Mouse (Mus musculus) telencephalon, adult 2 months (tissue): ENCODE measurements at regions not wholly inside any gene's neighbourhood (a gene's known extent, or its start where the extent isn't known, plus 50 kb on each side); places are given as distances from the start of the nearest gene placed in this dataset.

Source experiments
- DNase-seq: peaks from one replicate; pipeline ENCODE4 v3.0.0-alpha.2; 2011; ENCODE audit warnings: low read depth, low spot score

- peak; percentile 80 for DNase-seq
Measured at GRCm38 (mm10) chr12:49945628-49946220, 560.8 kb downstream of the Gm43517 start.

DNA sequence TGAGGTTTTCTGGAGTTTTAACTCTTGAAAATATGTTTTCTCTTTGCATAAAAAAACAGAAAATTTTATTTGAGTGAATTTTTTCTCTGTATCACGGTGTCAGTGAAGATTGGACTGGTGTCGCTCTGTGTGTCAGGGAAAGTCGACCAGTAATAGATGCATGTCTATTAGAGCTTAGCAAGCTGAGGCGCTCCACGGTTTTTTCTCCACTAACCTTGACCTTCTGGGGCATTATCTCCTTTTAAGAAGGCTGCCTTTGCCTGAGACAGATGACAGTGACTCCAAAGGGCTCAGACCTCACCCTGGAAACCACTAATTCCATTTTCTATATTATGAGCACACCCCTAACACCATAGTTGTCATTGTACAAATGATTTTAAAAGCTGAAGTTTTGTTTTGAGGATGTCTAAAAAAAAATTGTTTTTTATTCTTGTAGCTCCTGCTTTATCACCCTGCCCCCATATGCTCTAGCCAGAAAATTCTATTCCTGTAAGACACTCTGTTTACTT lies 561.8 kb downstream of the Gm43517 start:
- DNase-seq = no peak

- no peak for DNase-seq
Measured at GRCm38 (mm10) chr12:49950986-49951385, 566.0 kb downstream of the Gm43517 start.

- peak; percentile 69 for DNase-seq
Measured at GRCm38 (mm10) chr12:49951821-49952220, 566.8 kb downstream of the Gm43517 start.

- DNase-seq = no peak
Measured at GRCm38 (mm10) chr12:49968072-49968471, 583.1 kb downstream of the Gm43517 start.

DNA sequence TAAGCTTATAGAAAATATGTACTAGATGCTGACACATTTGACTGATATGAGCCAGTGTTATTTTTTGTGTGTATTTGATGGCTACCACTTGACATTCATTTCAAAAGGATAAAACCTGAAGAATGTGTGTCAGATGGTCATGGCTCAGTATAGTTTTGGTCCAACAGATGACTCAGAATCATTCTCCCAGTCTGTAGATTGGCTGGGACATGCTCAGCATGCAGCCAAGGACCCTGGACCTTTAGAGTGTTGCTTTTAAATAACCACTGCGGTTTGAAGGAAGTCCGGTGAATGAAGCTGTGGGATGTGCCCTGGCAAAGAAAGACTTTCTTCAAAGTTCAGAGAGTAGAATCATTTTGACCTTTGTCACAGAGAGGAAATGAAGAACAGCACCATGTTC lies 584.6 kb downstream of the Gm43517 start:
- DNase-seq = no peak

DNA sequence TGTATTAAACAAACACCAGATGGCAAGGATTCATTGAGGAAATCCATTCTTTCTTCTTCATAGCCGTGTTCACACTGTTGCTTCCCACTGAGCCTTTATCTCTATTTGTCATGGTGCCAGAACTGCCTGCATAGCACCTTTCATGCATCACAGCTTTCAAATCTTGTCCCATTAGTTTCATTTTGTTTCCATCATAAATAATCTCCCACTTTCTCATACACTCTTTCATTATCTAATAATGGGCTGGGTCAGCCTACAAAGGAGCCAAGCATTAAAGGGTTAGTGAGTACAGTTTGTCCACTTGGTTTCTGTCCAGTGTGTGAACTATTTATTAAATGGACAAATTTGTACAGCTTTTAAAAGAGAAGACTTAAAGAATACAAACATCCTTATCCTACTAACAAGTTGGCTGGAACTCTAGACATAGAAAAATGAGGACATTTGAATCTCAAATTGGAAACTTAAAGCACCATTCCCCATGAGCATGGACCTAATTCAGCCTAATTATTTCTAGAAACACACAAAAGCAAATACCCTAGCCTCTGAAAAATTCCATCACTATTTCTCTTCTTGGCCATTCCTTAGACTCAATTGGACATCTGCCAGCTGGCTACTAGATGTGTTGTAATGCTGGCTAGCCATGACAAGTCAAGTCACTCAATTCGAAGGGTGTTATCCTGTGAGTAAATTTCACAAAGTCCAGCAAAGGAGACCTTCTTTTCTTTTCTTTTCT lies 589.8 kb downstream of the Gm43517 start:
- DNase-seq = no peak

GRCm38 (mm10) chr12:49975553-49975952 lies 590.6 kb downstream of the Gm43517 start:
- no peak for DNase-seq

GRCm38 (mm10) chr12:49992501-49993079 lies 607.6 kb downstream of the Gm43517 start:
- DNase-seq = peak; percentile 83

DNA sequence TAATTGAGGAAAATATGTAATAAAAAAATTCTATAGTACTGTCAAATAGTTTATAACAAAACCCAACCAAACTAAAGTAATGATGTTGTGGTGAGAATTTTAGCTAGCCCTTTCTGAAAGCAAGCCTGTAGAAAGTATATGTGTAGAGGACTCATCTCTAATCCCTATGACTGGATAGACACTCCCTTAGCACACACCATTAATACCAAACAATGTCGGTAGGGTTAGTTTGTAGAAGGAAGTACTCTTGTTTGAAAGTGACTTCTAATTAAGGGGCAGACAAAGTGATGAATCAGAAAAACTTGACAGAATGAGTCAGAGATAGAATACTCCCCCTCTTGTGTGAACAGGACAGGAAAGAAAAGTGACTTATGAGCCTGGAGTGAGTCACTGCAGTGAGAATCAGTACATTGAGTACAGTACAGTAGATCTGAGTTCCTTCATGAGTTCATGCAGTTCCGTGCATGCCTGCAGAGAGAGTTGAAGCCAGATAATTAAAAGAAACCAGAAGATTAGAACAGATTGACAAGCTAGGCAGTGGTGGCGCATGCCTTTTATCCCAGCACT lies 610.0 kb downstream of the Prkd1 start:
- DNase-seq = peak; percentile 22

DNA sequence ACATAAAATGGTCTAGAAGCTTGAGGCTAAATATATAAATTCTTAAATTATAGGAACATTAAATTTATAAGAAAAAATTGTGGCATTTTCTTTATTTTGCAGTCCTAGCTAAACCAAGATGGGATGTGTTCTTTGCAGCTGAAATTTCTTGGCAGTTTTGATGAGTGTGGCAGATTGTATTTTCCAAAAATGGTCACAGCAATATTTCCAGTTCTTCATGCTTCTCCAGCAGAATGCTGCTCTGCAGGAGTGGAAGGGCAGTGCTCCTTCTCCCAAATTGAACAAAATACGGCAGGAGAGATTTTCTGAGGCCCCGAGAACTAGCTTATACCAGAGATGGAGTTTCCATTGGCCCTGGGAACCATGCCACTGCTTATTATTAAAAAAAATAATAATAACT lies 587.6 kb downstream of the Prkd1 start:
- no peak for DNase-seq

DNA sequence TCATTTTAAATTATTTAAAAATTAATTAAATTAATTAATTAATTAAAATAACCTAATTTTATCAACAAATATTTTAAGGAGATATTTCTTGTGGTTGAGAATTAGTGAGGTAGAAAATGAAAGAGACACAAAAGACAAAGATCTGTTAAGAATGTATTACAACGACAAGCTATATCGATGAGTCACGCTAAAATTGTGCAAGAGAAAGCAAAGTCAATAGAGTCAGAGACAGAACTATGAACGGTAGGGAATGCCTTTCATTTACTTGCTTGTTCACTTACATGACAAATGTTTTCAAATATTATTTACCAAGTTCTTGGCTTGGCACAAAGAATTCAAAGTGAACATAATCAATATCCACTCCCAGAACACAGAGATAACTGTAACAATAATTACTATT lies 582.5 kb downstream of the Prkd1 start:
- no peak for DNase-seq

GRCm38 (mm10) chr12:50071797-50072196 lies 577.1 kb downstream of the Prkd1 start:
- no peak for DNase-seq

DNA sequence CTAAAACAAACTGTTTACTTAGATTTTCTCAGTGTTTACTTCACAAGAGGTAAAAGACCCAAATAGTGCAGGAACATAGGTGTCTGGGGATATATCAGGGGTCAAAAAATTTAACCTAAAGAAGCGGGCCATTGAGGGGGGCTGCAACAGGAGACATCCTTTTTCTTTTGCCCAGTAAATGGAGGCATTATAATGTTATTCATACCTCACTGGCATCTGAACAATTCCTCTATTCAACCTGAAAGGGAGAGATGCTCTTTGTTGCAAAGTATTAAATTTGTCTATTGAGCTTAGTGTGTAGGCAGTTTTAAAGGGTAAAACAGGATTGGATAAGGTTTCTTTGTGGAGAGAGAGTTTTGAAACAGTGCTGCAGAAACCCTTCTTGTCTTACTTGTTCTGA lies 576.5 kb downstream of the Prkd1 start:
- no peak for DNase-seq

- peak; percentile 77 for DNase-seq
Measured at GRCm38 (mm10) chr12:50073684-50074083, 575.2 kb downstream of the Prkd1 start.

DNA sequence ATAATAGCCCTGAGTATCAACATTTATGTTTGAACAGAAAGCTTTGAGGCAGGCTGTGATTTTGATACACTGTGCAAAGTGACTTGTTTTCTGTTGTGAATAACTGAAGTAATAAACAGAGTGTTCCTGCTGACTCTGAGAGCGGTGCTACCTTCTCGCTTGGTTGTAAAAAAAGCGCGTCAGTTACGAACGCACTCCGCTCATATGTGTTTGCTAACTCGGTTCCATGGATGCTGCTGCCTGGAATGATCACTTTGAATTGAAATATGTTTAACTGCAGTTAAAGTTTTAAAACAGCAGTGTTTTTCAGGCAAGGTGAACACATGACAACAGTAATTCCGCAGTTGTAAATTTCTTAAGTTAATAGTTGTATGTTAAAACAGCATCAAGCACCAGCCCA lies 567.7 kb downstream of the Prkd1 start:
- no peak for DNase-seq

DNA sequence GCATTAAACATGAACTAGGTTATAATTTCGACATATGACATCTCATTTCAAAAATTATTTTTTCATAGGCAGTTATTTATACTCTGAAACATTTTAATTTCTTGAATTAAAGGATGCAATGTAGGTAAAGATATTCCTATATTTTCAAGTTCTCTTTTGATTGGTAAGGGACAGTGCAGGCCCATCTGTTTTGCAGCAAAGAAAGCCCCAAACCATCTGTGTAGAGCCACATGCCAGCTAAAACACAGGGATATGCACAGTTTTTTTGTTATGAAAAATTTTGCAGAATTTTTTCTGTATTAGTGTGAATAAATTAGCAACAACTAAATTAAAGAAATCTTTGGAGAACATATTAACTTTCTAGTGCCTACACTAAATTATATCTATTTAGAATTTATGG lies 567.3 kb downstream of the Prkd1 start:
- DNase-seq = peak; percentile 66

DNA sequence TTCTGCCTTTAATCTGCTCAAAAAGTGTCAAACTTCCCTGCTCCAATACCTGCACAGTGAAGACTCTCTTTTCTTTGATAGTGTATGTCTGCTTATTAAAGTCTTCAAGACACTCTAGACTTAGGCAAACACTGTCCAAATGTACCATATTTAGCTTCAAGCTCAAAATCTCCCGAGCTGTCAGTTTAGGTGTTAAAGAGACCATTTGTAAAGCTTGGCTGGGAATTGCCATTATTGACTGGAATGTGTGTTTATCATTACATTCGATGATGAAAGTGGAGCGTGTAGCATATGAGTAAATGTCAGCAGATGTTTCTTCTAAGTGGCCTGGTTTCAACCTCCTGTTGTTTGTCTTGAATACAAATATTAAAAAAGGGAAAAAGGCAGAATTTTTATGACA lies 564.4 kb downstream of the Prkd1 start:
- peak; percentile 27 for DNase-seq

- no peak for DNase-seq
Measured at GRCm38 (mm10) chr12:50111246-50112044, 537.5 kb downstream of the Prkd1 start.

DNA sequence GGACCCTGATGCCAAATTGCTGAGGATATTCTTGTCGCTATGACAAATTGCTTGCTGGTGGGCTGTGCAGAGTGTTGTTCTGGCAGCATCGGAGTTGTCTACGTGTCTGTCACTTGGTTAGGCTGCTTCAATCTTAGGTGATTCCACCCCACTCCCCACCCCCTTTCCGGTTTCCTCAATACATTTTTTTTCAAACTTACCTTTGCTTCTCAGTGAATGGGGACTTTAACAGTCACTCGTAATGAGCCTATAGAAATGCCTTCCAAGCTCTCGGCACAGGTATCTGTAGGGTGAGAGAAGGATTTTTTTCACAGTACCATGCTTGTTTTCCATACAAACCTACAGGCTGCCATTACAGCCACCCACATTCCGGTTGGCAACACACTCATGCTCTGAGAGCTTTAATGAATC lies 536.8 kb downstream of the Prkd1 start:
- DNase-seq = peak; percentile 76

- DNase-seq = no peak
Measured at GRCm38 (mm10) chr12:50115855-50116254, 533.0 kb downstream of the Prkd1 start.

- DNase-seq = no peak
Measured at GRCm38 (mm10) chr12:50118346-50118745, 530.6 kb downstream of the Prkd1 start.
